Mouse (Mus musculus) erythroid progenitor cell, adult 5-6 weeks (primary cell): Measurements from ENCODE around the gene 4930451I11Rik. TPM values are rescaled to one million over a fixed set of nuclear protein-coding genes. Genes with fewer than 3 reads are reported as not detected.
A peak's percentile ranks its signal among the peaks of the same experiment; 100 is the strongest.

Source experiments
- ATAC-seq: replicated peaks from 2 replicates; pipeline ENCODE4 v1.8.0; 2016; ENCODE audit warnings: moderate number of reproducible peaks, mild to moderate bottlenecking, moderate TSS enrichment, inconsistent platforms; ENCODE audit not compliant: poor library complexity, low FRiP score, severe bottlenecking
- total RNA-seq, 2 experiments: library from RNA; stranded (forward) in 1 of 2; stranded (reverse) in 1 of 2; fragments of 150-400 nt in 1 of 2; fragments of 186-747, 209-891 nt in 1 of 2; gene quantifications; 2 replicates each; pipeline versions ENCODE4 v1.2.3 to v1.2.4; 2015 to 2017; ENCODE audit warnings: low replicate concordance in 2 of 2

The 4930451I11Rik gene
- total RNA-seq, 2 experiments from 2014 or later, result not detected

DNA sequence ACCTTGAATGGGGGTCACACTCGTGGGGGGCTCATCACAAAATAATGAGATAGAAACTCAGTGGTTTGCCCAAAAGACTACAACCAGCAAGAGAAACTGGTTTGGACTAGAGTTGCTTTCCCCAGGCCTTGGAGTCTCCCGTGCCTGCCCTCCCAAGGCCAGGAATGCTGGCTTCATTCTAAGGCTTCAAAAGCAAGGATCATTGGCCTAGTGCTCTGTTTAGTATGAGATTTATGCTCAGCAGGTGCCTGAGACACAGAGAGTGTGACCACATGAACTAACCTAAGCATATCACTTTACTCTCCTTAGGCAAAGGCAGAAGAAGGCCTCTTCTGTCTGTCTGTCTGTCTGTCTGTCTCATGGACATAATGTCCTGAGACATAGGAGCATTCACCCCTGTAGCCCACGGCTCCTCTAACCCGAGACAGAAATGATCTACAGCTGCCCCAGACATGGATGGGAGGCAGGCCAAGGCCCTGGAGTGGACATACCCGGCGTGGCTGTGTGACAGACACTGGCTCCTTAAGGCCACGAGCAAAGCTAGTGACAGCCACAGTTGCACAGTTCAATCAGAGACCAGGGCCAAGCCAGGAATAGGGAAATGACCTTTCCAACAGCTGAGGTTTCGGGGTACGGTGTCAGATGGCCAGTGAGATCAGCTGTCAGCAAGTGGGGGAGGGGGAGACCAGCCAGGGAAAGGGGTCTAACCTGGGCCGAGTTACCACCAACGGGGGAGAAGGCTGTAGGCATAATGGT lies 29.1 kb downstream of the 4930451I11Rik start:
- no peak for ATAC-seq

DNA sequence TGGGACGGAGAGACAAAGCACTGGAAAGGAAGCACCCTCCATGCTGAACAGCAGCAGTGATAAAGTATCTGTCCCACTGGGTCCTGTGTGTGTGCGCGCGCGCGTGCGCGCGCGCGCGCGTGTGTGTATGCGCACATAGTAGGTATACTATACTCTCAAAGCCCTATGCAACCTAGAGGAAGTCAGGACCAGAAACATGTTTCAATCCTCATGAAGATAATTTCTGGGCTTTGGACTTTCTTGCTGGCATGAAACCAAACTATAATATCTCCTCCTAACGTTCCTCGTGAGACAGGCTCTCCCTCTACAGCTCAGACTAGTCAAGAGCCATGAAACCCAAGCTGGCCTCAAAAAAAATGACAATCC lies 30.4 kb downstream of the 4930451I11Rik start:
- ATAC-seq, result no peak

DNA sequence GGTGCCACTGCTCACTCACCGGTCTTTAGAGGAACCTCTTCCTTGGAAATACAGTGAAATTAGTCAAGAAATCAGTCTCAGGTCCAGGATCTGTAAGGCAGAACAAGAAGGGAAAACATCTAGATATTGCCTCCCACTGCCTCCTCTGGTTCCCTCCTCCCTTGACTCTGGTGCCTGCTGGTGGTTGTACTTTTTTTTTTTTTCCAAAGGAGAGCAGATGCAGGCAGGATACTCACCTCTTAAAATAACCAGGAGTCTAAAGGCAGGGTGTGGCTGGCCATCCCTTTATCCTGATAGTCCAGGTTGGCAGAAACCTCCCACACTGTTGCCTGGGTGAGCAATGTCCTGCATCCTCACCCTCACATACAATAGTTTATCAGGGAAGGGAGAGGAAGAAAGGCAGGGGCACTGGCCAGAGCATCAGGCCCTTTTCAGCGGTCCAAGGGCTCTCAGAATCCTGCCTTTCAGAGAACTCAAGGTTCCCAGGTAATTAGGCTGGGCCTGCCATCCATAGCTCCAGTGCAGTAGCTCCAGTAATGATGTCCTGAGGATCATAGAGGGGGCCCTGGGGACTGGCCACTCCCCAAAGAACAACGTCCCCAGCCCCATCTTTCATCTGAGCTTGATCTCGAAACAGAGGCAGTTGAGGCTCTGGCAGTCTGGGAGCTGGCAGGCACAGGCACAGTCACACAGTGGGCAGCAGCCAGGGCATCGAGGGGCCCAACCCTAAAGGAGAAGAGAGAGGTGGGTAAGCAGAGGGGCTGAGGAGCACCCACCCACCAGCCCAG lies 31.0 kb downstream of the 4930451I11Rik start:
- ATAC-seq, result no peak

- ATAC-seq, result peak; percentile 35
Observed at GRCm38 (mm10) chr7:126799468-126800268, 31.8 kb downstream of the 4930451I11Rik start.

DNA sequence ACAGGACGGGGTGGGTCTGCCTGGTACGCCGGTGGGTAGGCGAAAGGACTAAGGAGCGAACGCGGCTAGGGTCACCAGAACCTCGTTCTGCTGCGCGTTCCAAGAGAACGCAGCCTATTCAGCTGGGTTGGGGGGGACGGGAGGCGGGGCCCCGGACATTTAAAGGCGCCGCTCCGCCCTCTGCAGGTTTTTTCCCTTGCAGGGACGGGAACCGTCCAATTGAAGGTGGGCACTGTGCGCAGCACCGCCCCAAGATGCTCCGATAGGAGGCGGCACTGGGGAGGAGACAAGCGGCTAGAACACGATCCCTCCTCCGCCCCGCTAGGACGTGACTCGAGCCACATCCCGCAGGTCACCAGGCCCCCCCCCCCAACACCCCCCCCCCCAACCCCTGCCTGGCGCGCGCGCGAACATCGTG lies 32.4 kb downstream of the 4930451I11Rik start:
- ATAC-seq, result peak; percentile 84

DNA sequence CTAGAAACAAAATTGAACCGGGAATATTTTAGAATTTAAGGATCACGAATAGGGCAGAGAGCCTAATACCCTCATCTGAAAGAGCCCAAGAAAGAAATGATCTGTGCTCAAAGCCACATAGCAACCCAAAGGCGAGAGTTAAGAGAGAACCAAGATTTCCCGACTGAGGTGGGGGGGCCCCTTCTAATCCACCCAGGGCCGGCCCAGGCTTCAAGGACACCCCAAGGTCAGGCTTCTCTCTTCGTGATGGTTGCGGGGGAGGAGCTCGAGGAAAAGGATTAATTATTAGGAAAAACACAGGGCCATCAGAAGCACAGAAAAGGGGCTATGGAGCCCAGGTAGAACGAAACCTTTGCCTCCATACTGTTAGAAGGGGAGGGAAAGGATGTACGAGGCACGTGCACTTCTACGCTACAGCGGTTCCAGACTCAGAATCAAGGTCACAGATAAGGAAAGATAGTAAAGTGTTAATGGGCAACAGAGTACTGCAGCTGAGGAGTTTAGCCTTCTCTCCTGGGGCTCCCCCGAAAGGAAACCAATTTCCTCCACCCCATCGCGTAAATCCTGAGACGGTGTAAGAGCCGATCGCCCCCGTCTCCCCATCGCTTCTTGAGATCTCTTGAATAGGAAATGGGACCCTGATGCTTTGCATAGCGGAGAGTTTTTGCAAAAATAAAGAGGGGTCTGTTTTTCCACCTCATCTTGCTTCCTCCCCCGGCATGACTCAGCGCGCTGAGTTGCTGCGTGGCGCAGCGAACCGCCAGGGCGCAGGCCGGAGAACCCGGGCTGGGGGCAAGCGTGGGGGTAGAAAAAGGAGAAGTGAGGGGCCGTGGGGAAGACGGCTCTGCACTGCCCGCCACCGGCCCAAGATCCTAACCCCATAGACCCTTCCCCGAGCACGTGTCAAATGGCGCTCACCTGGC lies 33.1 kb downstream of the 4930451I11Rik start:
- ATAC-seq, result peak; percentile 45

- ATAC-seq, result no peak
Observed at GRCm38 (mm10) chr7:126797411-126798126, 33.9 kb downstream of the 4930451I11Rik start, which contains the start of gene Fam57b. TSS of gene Fam57b (plus strand) at chr7:126797668.

GRCm38 (mm10) chr7:126796350-126796932 lies 35.0 kb downstream of the 4930451I11Rik start:
- ATAC-seq, result no peak

DNA sequence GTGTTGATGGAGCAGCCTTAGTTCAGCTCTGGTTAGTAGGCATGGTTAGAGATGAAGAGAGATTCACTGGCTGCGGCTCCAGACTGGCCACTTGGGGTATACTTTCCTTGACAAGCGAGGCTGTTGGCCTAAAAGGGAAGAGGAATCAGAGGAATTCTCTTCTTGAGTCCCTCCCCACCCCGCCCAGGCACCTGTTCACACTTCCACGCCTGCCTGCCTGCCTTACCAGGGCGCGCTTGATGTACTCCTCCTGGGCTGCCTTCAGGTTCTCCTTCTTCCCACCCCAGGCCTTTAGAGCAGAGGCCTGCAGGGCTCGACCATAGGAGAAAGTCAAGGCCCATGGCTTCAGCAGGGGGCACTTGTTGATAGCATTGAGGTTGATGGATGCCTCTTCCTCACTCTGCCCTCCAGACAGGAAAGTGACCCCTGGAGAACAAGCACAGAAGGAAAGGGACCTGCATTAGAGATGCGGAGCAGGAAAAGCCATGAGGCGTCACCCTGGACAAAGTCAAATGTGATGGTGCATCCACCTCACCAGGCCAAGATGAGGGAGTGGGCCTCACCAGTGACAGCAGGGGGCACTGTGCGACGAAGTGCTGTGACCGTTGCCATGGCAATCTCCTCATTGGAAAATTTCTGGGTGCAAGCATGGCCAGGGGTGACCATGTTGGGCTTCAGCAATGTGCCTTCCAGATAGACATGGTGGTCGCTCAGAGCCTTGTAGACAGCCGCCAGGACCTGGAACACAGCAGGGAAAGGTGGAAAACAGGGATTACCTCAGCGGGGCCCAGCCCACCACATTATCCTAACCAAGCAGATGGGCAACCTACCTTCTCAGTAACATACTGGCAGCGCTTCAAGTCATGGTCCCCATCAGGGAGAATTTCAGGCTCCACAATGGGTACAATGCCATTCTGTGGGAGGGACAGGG lies 35.8 kb downstream of the 4930451I11Rik start:
- no peak for ATAC-seq

GRCm38 (mm10) chr7:126794271-126794605 lies 37.2 kb downstream of the 4930451I11Rik start:
- ATAC-seq, result no peak

GRCm38 (mm10) chr7:126793456-126794270 lies 37.8 kb downstream of the 4930451I11Rik start:
- ATAC-seq, result no peak

DNA sequence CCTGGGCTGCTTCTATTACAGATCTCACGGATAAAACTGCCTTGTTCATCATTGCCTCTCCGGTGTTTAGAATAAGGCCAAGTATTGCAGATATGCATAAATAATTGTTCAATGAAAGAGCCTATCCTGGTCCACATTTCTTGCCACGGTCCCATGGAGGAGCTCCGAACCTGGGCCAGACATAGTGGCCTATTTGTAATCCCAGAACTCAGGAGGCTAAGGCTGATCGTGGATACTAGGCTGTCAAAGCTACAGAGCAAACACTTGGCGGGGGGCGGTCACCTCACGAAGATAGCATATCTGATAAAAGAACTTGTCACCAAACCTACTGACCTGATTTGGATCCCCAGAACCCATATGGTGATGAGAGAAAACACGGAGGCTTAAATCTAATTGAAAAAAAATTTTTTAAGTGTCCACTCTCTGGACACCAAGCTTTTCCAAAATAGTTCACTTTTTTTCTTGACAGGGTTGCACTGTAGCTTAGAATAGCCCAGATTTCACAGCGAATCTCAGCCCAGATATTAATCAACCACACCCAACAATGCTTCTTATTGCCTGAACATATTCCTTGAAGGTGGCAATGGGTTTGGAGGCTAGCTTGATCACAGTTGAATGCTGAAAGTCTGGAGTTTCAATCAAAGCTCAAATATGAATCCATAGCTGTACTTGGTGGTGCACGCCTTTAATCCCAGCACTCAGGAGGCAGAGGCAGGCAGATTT lies 38.6 kb downstream of the 4930451I11Rik start:
- ATAC-seq, result 0 out of 2 replicates have a peak, but pooled peaks have one; percentile 6

DNA sequence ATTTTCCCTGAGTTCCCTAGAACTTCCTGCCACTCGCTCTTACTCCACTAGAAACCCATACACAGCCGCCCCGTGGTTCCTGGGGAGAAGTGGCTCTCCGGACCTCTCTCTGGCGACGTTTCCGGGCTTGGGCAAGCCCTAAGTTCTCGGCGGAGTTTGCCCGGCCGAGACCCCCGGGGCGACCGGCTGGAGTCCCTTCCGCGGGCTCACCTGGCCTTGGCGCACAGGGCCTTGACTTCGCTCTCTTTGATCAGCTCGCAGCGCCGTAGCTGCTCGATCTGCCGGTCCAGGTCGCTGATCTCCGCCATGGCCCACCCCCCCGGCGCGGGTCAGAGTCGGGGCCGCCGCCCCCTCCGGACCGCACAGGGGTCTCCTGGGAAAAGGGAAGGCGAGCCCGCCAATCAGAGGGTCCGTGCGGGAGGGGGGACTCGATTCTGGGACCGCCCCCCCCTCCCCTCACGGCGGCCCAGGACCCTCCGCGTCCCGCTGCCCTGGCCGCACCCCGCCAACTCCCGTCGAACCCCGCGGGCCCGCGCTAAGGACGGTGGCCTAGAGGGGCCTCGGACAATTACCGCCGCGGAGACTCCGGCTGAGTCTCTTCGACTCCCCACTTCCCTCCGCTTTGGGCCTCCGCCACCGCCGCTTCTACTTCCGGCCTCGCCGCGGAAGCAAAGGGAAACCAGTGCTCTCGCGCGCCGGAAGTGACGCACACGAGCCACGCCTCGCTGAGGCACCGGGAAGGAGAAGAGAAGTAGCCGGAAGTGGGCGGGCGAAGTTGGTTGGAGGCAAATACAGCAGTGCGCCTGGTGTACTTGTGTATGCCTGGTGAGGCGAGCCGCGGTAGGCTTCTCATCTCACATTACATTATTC lies 39.4 kb downstream of the 4930451I11Rik start, which contains the start of gene Ppp4c:
Gene Ppp4c, minus strand, starts transcription at position 646 of the 870 bp plus-strand sequence.
- ATAC-seq, result peak; percentile 96

GRCm38 (mm10) chr7:126789141-126789540 lies 42.3 kb downstream of the 4930451I11Rik start:
- ATAC-seq, result no peak

- no peak for ATAC-seq
Observed at GRCm38 (mm10) chr7:126786142-126786541, 45.3 kb downstream of the 4930451I11Rik start.
